Mouse (Mus musculus) gastrocnemius, adult 2 months (tissue): ENCODE results near the gene Prpf39. TPM values are rescaled to one million over a fixed set of nuclear protein-coding genes. Genes with fewer than 3 reads are reported as not detected.

Experiments used
- DNase-seq: peaks from one replicate; pipeline ENCODE4 v3.0.0; 2022
- H3K27ac ChIP-seq: fragments of 200-600 bp; 2 replicates; pipeline ENCODE4 v1.8.1; 2022; ENCODE audit warnings: mild to moderate bottlenecking
- H3K4me3 ChIP-seq: fragments of 200-600 bp; 2 replicates; pipeline ENCODE4 v1.8.1; 2022; ENCODE audit warnings: mild to moderate bottlenecking, moderate library complexity
- CTCF ChIP-seq: fragments of 200-600 bp; IDR thresholded peaks from 2 replicates; pipeline ENCODE4 v1.8.1; 2022; ENCODE audit warnings: antibody characterized with exemption, mild to moderate bottlenecking, moderate library complexity
- intact Hi-C: fragments of 180-260 bp; cut with DNase I; formaldehyde crosslinking; loops from one replicate; pipeline ENCODE4 v1.15.1; 2025
- long read RNA-seq, 2 experiments: library from polyadenylated mRNA; stranded (forward); transcript quantifications; one replicate each; pipeline ENCODE4 v2.0.0; 2021
- total RNA-seq, 2 experiments: library from RNA; stranded (reverse); gene quantifications; 2 replicates each; pipeline ENCODE4 v1.2.3; 2021

The Prpf39 gene
- 10 to 100 TPM; 15.8 to 17.5 TPM for total RNA-seq
- long read RNA-seq, experiment 1, full-length matches to known transcripts: 6 of 14 reads
- long read RNA-seq, experiment 1, partial matches to known transcripts: 0 of 14 reads
- long read RNA-seq, experiment 1, other reads (novel, unspliced or antisense): 8 of 14 reads
- long read RNA-seq, experiment 2, full-length matches to known transcripts: 4 of 13 reads
- long read RNA-seq, experiment 2, partial matches to known transcripts: 0 of 13 reads
- long read RNA-seq, experiment 2, other reads (novel, unspliced or antisense): 9 of 13 reads

GRCm38 (mm10) chr12:65036190-65036870 is at the start of gene Prpf39:
TSS of gene Prpf39 (plus strand) at chr12:65036333.
- peak within 1 kb of the TSS; percentile 91 for H3K4me3 ChIP-seq
- H3K27ac ChIP-seq: peak within 1 kb of the TSS; percentile 98
- DNase-seq: peak; percentile 96
- intact Hi-C loops: loop anchor here (5.0 kb wide), 2 partner anchors 36 to 69 kb away; partner anchors contain the start of genes Fkbp3, Klhl28 and Togaram1
- TF ChIP-seq CTCF: no peak; the same call in 1 of the 2 replicates

GRCm38 (mm10) chr12:65007725-65008124 is 28.4 kb upstream of the Prpf39 start:
- no peak overlapping the region for H3K4me3 ChIP-seq
- DNase-seq: no peak
- no peak for TF ChIP-seq CTCF
- intact Hi-C loops: no loop called here
- H3K27ac ChIP-seq: no peak overlapping the region

- no peak for TF ChIP-seq CTCF
- Histone ChIP-seq H3K4me3 (no peak overlapping the region), H3K27ac (no peak overlapping the region)
- DNase-seq: no peak
- intact Hi-C loops: no loop called here
Measured at GRCm38 (mm10) chr12:65022842-65023241, 13.3 kb upstream of the Prpf39 start.

GRCm38 (mm10) chr12:65035839-65036189 is 319 bp upstream of the Prpf39 start:
- peak overlapping the region; percentile 91 for H3K4me3 ChIP-seq
- no peak for TF ChIP-seq CTCF
- H3K27ac ChIP-seq: peak overlapping the region; percentile 98
- no peak for DNase-seq
- intact Hi-C loops: loop anchor here (5.0 kb wide), 2 partner anchors 36 to 69 kb away; partner anchors contain the start of genes Fkbp3, Klhl28 and Togaram1

GRCm38 (mm10) chr12:65036892-65037545 is 886 bp downstream of the Prpf39 start:
- H3K4me3 ChIP-seq: peak overlapping the region; percentile 91
- no peak for TF ChIP-seq CTCF
- no peak for DNase-seq
- intact Hi-C loops: loop anchor here (5.0 kb wide), 2 partner anchors 35 to 70 kb away; partner anchors contain the start of genes Fkbp3, Klhl28 and Togaram1
- H3K27ac ChIP-seq: peak overlapping the region; percentile 98

DNA sequence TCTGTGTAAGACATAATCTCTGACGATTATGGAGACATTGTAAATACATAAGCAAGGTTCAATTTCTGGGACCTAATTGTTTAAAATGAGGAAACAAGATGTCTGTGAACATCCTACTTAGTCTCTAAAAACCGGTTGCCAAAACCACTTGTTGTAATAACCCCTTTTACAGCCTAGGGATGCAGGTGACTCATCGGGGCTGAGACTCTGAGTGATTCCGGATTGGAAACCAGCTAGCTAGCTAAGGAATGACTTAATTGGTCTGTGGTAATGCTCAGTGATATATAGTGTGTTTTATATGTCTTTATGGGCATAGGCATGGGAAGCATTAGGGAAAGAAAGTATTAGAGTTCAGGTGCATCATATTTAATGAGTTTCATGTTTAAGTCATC is 1.4 kb downstream of the Prpf39 start:
- TF ChIP-seq CTCF: no peak
- DNase-seq: no peak
- peak overlapping the region; percentile 98; the same call in 1 of the 2 replicates for H3K27ac ChIP-seq
- intact Hi-C loops: loop anchor here (5.0 kb wide), 2 partner anchors 35 to 70 kb away; partner anchors contain the start of genes Fkbp3, Klhl28 and Togaram1
- H3K4me3 ChIP-seq: peak overlapping the region; percentile 91

DNA sequence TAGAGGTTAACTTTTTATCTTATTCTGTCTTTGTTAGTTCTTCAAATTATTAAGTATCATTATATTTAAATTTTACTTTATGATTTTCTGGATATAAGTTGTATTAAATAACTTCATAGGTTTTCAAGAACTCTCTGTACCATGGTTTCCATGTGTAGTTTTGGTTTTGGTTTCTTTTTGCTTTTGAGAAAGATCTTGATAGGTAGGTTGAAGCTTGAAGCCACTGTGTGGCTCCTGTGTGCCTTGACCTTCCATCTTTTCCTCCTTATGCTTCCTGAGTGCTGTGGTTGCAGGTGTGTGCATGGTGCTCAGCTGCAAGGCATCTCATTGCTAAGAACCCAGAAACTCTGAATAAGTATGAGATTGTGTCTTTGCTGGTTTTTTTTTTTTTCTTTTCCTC is 12.7 kb downstream of the Prpf39 start:
- intact Hi-C loops: no loop called here

GRCm38 (mm10) chr12:65058203-65058602 is 22.1 kb downstream of the Prpf39 start:
- no peak for TF ChIP-seq CTCF
- no peak overlapping the region for H3K27ac ChIP-seq
- no peak overlapping the region for H3K4me3 ChIP-seq
- intact Hi-C loops: loop anchor here (5.0 kb wide), 1 partner anchor 71 kb away; no protein-coding TSS in a partner anchor
- no peak for DNase-seq

More for the DNA sequence above, 12.7 kb downstream of the Prpf39 start:
- no peak for DNase-seq
- no peak overlapping the region for H3K4me3 ChIP-seq
- H3K27ac ChIP-seq: no peak overlapping the region
- TF ChIP-seq CTCF: no peak

DNA sequence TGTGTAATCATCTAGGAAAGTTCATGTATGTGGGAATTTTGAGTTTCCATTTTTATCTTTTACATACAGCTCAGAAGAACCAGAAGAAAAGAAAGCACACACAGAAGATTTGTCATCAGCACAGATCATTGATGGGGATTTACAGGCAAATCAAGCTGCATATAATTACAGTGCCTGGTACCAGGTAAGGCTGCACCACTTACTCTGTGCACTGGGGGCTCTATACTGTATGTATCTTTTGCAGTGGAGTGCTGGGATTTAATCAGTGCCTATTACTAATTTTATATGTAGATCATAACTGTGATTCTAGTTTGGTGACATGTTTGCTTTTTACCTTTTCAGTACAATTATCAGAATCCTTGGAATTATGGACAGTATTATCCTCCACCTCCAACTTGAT is 24.9 kb downstream of the Prpf39 start:
- intact Hi-C loops: no loop called here
- no peak overlapping the region for H3K4me3 ChIP-seq
- H3K27ac ChIP-seq: no peak overlapping the region
- no peak for TF ChIP-seq CTCF
- DNase-seq: no peak

GRCm38 (mm10) chr12:65065241-65065640 is 29.1 kb downstream of the Prpf39 start:
- Histone ChIP-seq H3K4me3 (no peak overlapping the region), H3K27ac (no peak overlapping the region; the same call in 1 of the 2 replicates)
- intact Hi-C loops: no loop called here
- TF ChIP-seq CTCF: no peak
- DNase-seq: no peak

DNA sequence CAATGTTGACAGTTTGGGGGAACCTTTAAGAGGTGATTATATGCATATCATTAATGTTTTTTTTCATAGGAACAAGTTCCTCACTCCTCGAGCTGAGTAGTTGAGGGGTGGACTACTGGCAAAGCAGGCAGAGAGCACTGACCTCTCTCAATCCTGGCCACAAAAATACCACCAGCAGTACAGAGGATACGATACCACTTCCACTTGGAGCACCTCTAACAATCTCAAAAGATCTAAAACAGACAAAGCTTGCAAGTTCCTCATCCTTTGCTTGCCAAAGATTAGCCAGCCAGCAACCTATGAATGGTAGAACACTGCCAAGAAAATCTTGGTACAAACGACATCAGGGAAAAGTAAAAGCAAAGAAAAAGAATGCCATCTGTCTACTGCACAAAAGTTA is 30.1 kb downstream of the Prpf39 start:
- intact Hi-C loops: no loop called here
- H3K27ac ChIP-seq: peak overlapping the region; percentile 8; the same call in 1 of the 2 replicates
- H3K4me3 ChIP-seq: no peak overlapping the region
- no peak for DNase-seq
- TF ChIP-seq CTCF: no peak

DNA sequence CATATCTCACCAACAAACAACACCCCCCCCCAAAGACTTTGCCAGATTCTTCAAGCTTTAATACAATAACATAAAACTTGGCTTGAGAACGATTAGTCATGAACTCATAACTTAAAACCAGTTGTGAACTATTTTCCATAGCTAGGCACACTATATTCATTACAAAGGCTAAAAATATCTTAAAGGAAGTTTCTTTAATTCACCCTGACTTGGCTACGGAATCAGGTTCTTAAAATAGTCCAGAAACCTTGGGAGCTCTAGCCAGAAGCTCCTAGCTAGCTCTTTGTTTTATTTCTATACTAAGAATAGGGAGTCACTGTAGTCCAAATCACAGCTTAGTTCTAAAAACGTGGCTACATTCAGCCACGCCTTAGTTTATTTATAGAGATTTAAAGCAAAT is 32.3 kb downstream of the Prpf39 start:
- intact Hi-C loops: no loop called here
- no peak for TF ChIP-seq CTCF
- Histone ChIP-seq H3K4me3 (peak overlapping the region; percentile 17), H3K27ac (peak overlapping the region; percentile 64)
- no peak for DNase-seq
